Mouse (Mus musculus) thymus, adult 2 months (tissue): Measurements from ENCODE around the gene Phex.

ENCODE experiments used
- CTCF ChIP-seq: fragments of 200-500 bp; IDR thresholded peaks from 2 replicates; pipeline ENCODE4 v1.5.1; 2012; ENCODE audit warnings: mild to moderate bottlenecking, control low read depth, low read length, moderate library complexity, borderline replicate concordance; ENCODE audit not compliant: control insufficient read depth, poor library complexity, insufficient read depth; ENCODE audit errors: extremely low read depth
- POLR2A ChIP-seq: fragments of 200-500 bp; IDR thresholded peaks from 2 replicates; pipeline ENCODE4 v1.6.1; 2012; ENCODE audit warnings: mild to moderate bottlenecking, low read length, control low read depth, moderate library complexity; ENCODE audit not compliant: control insufficient read depth, poor library complexity, insufficient read depth; ENCODE audit errors: extremely low read depth

GRCm38 (mm10) chrX:157180845-157181244, 234.3 kb downstream of the Phex start:
- TF ChIP-seq CTCF (no peak), POLR2A (no peak)
